Mouse (Mus musculus) embryonic facial prominence, embryonic 10.5 days (tissue): ENCODE results near the gene Slc43a2. TPM values are rescaled to one million over a fixed set of nuclear protein-coding genes. Genes with fewer than 3 reads are reported as not detected.
A peak's percentile ranks its signal among the peaks of the same experiment; 100 is the strongest.
"Not testable (repeated sequence)": the region's sequence is repeated elsewhere in the genome, so short reads cannot be mapped to it uniquely, and the experiment has no call there.

Source experiments
- DNase-seq: peaks from one replicate; pipeline ENCODE4 v3.0.0-alpha.2; 2017; ENCODE audit warnings: low spot score
- H3K27ac ChIP-seq: fragments of 300-500 bp; sonication (generic); replicated peaks from 2 replicates; pipeline ENCODE4 v1.5.1; 2016; ENCODE audit warnings: mild to moderate bottlenecking
- H3K27me3 ChIP-seq: fragments of 300-500 bp; sonication (generic); replicated peaks from 2 replicates; pipeline ENCODE4 v1.6.1; 2016; ENCODE audit warnings: low read depth, mild to moderate bottlenecking; ENCODE audit not compliant: poor library complexity, severe bottlenecking
- H3K36me3 ChIP-seq: fragments of 300-500 bp; sonication (generic); replicated peaks from 2 replicates; pipeline ENCODE4 v1.6.1; 2016; ENCODE audit warnings: mild to moderate bottlenecking, moderate library complexity
- H3K4me1 ChIP-seq: fragments of 300-500 bp; sonication (generic); 2 replicates; pipeline ENCODE4 v1.6.1; 2016
- H3K4me3 ChIP-seq: fragments of 300-500 bp; sonication (generic); 2 replicates; pipeline ENCODE4 v1.5.1; 2016; ENCODE audit warnings: mild to moderate bottlenecking, moderate library complexity
- H3K9me3 ChIP-seq: fragments of 300-500 bp; sonication (generic); 2 replicates; pipeline ENCODE4 v1.6.1; 2016; ENCODE audit warnings: mild to moderate bottlenecking
- WGBS: fragments of 180-500 bp; shearing (Covaris S2); methylation state at CpG from one replicate; pipeline ENCODE4 v1.1.7; 2016; 5-methylcytosine and 5-hydroxymethylcytosine counted together
- polyA plus RNA-seq: library from polyadenylated mRNA; unstranded; fragments of >200 nt; fragmentation: Nextera tagmentation; extraction: Ambion mirVana; gene quantifications from 2 replicates; pipeline ENCODE4 v1.2.1, GENCODE M21; 2016

Slc43a2 gene
- polyA plus RNA-seq, 1 experiment from 2014 or later = 5.6 TPM

DNA sequence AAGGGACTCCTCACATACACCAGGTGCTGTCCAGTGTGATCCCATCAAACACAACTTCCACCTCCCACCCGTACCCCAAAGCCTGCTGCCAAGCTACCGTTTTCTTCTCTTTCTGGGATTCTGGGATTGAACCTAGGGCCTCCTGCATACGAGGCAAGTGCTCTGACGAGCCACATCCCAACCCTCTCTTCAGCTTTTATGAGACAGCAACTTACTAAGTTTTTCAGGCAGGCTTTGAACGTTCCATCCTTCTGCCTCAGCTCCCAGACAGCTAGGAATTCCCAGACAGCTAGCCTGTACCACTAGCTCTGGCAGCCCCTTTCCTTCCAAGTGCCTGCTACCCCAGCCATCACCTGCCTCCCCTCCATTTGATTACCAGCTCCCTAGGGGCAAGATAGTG, 55.5 kb downstream of the Slc43a2 start:
- H3K27ac ChIP-seq = no peak overlapping the region
- WGBS = 78% methylated on average over 5 of the region's 5 CpGs
- H3K4me1 ChIP-seq = peaks cover 30% of the 10 kb centered on the region
- no peak for DNase-seq
- H3K36me3 ChIP-seq = peaks cover 13% of the 10 kb centered on the region
- no peak overlapping the region for H3K4me3 ChIP-seq
- no peaks in the 10 kb centered on the region for H3K9me3 ChIP-seq
- no peaks in the 10 kb centered on the region for H3K27me3 ChIP-seq

DNA sequence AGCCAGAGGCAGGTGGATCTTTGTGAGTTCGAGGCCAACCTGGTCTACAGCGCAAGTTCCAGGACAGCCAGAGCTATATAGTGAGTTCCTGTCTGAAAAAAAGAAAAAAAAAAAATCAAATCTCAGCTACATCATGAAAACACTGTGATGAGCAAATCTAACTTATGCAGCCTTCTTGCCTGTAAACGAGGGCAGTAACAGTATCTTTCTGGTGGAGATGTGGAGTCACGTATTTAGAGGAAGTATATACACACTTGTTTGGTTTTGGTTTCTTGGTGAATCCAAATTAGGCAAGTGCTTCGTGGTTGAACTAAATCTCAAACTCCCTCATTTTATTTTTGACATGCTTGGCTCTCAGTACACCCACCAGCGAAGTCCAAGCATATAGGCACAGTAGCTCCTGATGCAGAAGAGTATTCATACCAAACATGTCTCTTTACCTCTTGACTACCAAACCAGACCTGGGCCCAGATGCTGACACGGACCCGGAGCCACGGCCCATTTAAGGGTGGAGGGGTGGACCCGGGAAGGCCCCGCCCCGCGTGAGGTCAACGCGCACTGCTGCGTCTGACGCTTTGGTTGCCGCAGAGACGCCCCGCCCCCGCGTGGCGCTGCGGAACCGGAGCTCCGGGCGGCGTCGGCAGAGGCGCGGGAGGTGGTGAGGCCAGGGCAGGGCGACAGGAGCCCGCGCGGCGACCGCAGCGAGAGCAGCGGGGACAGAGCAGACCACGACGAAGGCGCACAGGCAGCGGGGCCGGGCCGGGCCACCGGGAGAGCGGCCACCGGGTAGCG, 56.2 kb downstream of the Slc43a2 start, which contains the start of gene Pitpna:
Pitpna (plus strand) TSS at position 605 of the 792 bp plus-strand sequence.
- Histone ChIP-seq H3K36me3 (peaks cover 21% of the 10 kb centered on the region), H3K4me3 (peak within 1 kb of the TSS; percentile 78), H3K4me1 (peaks cover 30% of the 10 kb centered on the region), H3K27ac (peak within 1 kb of the TSS; percentile 92), H3K9me3 (no peaks in the 10 kb centered on the region), H3K27me3 (no peaks in the 10 kb centered on the region)
- DNase-seq = peak; percentile 95
- 6% methylated on average over 49 of the region's 49 CpGs for WGBS

DNA sequence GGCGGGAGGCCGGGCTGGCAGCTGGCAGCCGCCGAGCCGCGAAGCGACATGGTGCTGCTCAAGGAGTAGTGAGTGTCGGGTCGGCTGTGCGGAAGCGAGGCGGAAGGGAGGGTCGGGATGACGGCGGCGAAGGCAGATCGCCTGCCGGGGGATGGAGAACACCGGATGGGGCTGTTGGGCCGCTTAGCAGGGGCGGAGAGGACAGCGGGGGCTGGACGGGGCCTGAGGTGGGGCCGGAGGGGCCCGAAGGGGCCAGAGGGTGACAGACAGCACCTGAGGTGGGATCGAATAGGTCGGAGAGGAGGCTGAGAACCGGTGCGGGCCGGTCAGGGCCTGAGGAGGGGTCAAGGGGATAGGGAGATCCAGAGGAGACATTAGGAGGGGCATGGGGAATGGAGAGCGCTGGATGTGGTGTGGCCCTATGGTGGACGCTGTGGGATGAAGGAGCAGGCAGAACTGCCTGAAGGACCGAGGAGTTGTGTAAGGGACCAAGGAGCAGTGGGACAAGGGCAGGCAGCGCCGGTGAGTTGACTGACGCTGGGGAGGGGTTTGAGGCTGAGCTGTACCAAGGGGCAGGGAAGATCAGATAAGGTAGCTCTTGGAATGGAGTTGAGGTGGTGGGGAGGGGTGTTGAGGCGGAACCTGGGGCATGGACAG, 56.9 kb downstream of the Slc43a2 start:
- Histone ChIP-seq H3K4me1 (peaks cover 30% of the 10 kb centered on the region), H3K4me3 (peak overlapping the region; percentile 78), H3K27ac (peak overlapping the region; percentile 92), H3K27me3 (no peaks in the 10 kb centered on the region), H3K36me3 (peaks cover 28% of the 10 kb centered on the region), H3K9me3 (no peaks in the 10 kb centered on the region)
- under 1% methylated on average over 37 of the region's 37 CpGs for WGBS
- DNase-seq = no peak

DNA sequence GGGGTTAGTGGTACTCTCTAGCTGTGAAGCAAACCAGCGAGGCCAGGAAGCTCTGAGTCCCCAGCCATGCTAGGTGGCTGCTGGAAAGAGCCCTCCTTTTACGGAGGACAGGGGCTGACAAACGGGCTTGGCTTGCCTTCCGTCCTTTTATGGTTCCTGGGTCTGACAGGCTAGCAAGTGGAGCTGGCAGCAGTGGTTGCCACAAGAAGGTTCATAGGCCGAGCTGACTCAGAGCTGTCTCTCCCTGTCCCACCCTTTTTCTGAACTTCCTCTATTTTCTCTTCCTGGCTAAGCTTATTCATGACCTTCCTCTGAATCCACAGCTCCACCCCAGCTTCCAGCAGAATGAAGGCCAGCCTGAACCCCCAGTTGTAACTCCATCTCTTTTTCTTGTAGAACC, 61.1 kb downstream of the Slc43a2 start:
- WGBS = 91% methylated on average over 5 of the region's 5 CpGs
- peaks cover 26% of the 10 kb centered on the region for H3K4me1 ChIP-seq
- no peak overlapping the region for H3K4me3 ChIP-seq
- H3K27me3 ChIP-seq = no peaks in the 10 kb centered on the region
- no peak overlapping the region for H3K27ac ChIP-seq
- no peaks in the 10 kb centered on the region for H3K9me3 ChIP-seq
- DNase-seq = no peak
- peaks cover 69% of the 10 kb centered on the region for H3K36me3 ChIP-seq

DNA sequence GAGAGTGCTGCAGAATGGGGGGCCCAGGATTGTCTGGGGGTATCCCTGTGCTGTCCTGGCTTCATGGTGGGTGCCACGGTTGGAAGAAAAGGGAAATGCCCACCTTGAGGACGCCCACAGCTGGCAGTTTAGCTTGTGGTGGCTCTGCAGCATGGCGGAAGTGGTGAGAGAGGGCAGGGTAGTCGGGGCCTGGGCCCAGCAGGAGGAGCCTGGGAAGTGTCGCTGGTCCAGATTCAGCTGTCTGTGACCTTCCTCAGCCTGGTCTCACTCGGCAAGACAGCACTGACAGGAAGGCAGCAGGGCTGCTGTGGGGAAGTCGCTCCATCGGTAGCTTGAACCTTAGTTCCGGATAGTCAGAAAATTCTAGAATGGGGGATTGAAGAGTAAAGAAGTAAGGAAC, 62.9 kb downstream of the Slc43a2 start:
- WGBS = 85% methylated on average over 9 of the region's 9 CpGs
- H3K4me1 ChIP-seq = peaks cover 8% of the 10 kb centered on the region
- no peaks in the 10 kb centered on the region for H3K9me3 ChIP-seq
- no peaks in the 10 kb centered on the region for H3K27me3 ChIP-seq
- no peak for DNase-seq
- H3K27ac ChIP-seq = no peak overlapping the region
- peaks cover 85% of the 10 kb centered on the region for H3K36me3 ChIP-seq
- no peak overlapping the region for H3K4me3 ChIP-seq

DNA sequence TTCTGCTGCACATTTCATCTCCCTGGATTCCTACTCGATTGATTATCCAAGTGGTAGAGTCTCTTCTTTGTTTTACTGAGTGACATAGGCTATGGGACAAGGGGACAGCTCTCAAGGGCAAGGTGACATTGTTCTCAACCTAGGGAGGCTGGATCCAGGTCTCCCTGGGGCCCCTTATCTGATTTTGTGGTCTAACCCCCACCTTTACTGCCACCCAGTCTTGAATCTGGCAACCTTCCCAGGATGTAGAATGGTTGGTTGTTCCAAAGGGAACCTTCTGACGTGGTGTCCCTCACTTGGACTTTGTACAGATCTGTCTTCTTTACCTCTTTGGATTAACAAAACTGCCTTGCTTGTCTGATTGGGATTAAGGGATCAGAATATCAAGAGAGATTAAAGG, 63.9 kb downstream of the Slc43a2 start:
- Histone ChIP-seq H3K27ac (no peak overlapping the region), H3K4me1 (no peaks in the 10 kb centered on the region), H3K4me3 (no peak overlapping the region), H3K36me3 (peaks cover 85% of the 10 kb centered on the region), H3K9me3 (no peaks in the 10 kb centered on the region), H3K27me3 (no peaks in the 10 kb centered on the region)
- DNase-seq = no peak
- WGBS = 80% methylated on average over 2 of the region's 2 CpGs

DNA sequence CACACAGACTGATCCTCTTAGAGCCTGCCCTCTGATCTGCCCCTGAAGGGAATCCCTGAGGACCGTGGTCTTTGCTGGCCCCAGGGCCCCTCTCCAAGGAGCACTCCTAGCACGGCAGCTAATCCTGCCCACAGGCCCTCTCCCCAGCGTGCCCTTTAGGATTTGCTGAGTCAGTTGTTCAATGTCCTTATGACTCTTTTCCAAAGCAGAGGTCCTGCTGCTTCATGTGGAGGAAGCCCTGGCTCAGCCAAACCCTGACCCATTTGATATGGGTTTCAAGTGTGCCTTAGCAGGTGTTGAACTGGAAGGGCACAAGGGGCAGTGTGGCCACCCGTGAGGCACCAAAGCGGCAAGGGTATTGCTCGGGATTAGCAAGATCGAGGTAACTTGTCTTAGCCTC, 64.3 kb downstream of the Slc43a2 start:
- H3K36me3 ChIP-seq = peaks cover 90% of the 10 kb centered on the region
- DNase-seq = no peak
- 71% methylated on average over 7 of the region's 7 CpGs for WGBS

DNA sequence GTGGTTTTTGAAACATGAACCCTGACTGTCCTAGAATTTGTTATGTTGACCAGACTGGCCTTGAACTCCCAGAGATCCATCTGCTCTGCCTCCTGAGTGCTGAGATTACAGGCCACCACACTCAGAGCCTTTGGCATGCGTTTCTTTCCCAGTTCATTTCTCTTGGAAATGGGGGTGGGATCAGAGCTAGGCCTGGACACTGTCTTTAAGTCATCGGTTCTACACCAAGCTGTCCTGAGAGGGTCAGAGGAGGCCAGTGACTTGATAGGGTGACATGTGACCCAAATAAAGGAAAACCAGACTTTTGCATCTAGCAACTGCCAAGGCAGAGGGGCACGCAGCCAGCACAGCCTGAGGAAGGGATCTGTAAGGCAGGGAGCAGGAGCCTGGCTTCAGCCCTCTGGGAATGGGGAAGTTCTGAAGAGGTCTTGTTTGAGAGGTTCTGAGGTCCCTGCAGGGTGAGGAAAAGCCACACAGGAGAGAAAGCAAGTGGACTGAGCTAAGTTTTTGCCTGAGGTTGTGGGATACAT, 65.3 kb downstream of the Slc43a2 start:
- Histone ChIP-seq H3K4me1 (no peaks in the 10 kb centered on the region), H3K4me3 (no peak overlapping the region), H3K27me3 (no peaks in the 10 kb centered on the region), H3K27ac (no peak overlapping the region), H3K36me3 (peaks cover 93% of the 10 kb centered on the region), H3K9me3 (no peaks in the 10 kb centered on the region)
- DNase-seq = no peak
- WGBS = 84% methylated on average over 3 of the region's 3 CpGs

More for the DNA sequence above, 64.3 kb downstream of the Slc43a2 start:
- Histone ChIP-seq H3K4me3 (no peak overlapping the region), H3K9me3 (no peaks in the 10 kb centered on the region), H3K27ac (no peak overlapping the region), H3K27me3 (no peaks in the 10 kb centered on the region), H3K4me1 (no peaks in the 10 kb centered on the region)

DNA sequence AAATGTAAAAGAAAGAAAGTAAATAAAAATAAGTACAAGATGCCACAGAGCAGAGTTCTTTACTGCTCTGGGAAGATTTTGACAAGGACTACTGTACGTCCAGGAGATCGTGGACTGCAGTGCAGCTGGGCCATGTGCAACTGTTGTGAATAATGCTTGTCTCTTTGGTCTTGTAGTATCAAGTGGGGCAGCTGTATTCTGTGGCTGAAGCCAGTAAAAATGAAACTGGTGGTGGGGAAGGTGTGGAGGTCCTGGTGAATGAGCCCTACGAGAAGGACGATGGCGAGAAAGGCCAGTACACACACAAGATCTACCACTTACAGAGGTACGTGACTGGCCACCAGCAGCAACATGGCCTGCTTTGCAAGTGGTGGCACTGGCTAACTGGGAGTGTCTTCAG, 66.5 kb downstream of the Slc43a2 start:
- DNase-seq = no peak
- Histone ChIP-seq H3K9me3 (no peaks in the 10 kb centered on the region), H3K4me3 (no peak overlapping the region), H3K4me1 (no peaks in the 10 kb centered on the region), H3K36me3 (peaks cover 93% of the 10 kb centered on the region), H3K27me3 (no peaks in the 10 kb centered on the region), H3K27ac (no peak overlapping the region)
- 95% methylated on average over 6 of the region's 6 CpGs for WGBS

DNA sequence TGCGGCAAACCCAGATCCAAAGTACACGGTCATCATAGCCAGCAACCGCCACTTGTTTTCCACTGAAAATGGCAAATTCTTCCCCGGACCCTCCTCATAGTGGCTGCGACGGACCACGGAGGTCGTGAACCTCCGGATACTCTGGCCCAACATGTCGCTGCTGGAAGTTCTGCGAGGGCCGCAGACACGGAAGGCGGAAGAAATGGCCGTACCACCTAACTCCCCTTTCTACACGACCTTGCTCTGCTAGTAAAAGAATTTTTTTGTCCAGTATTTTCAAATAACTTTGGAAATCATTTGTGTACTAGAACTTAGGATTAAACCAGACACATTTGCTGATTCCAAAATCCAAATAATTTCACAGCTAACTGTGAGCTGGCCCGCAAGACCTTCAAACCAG, 68.3 kb downstream of the Slc43a2 start:
- not testable (repeated sequence) for H3K4me3 ChIP-seq, H3K27ac ChIP-seq, H3K27me3 ChIP-seq, DNase-seq, H3K4me1 ChIP-seq, H3K9me3 ChIP-seq
- H3K36me3 ChIP-seq = peaks cover 87% of the 10 kb centered on the region
- 94% methylated on average over 17 of the region's 17 CpGs for WGBS

DNA sequence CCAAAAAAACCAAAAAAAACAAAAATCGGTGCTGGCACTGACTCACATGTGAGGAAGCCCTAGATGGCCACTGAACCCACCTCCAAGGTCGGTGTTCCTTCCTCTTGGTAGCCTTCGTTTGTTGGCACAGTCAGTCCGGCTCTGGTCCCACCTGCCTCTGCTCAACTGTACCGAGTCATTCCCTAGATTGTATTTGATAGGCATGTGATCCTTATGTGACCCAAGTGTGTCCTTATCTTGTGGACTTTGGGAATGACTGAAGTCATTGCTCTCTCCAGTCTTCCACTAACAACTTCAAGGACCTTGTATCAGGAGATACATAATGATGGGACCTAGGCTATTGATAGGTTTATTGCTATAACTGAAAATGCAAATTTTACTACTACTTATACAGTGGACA, 73.3 kb downstream of the Slc43a2 start:
- Histone ChIP-seq H3K36me3 (peaks cover 89% of the 10 kb centered on the region), H3K27ac (no peak overlapping the region), H3K27me3 (no peaks in the 10 kb centered on the region), H3K4me3 (no peak overlapping the region), H3K4me1 (no peaks in the 10 kb centered on the region), H3K9me3 (no peaks in the 10 kb centered on the region)
- 92% methylated on average over 5 of the region's 5 CpGs for WGBS
- no peak for DNase-seq

DNA sequence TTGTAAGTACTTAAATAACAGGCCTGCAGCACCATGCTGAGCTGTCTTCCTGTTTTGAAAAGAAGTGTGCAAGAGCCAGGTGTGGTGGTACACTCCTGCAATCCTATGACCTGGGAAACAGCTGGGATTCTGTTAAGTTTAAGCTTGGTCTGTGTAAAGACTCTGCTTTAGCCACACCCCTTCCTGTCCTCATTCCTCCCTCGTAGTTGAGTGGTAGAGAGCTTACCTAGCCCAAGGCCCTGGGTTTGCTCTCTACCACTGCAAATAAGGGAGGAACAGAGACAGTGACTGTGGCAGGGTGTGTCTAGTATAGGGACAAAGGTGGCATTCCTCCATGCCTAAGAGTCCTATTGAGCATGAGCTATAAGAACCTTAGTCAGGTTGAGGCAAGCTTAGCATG, 73.8 kb downstream of the Slc43a2 start:
- Histone ChIP-seq H3K27me3 (no peaks in the 10 kb centered on the region), H3K9me3 (no peaks in the 10 kb centered on the region), H3K27ac (no peak overlapping the region), H3K36me3 (peaks cover 89% of the 10 kb centered on the region), H3K4me3 (no peak overlapping the region), H3K4me1 (no peaks in the 10 kb centered on the region)
- 69% methylated on average over 1 of the region's 1 CpGs for WGBS
- DNase-seq = no peak

DNA sequence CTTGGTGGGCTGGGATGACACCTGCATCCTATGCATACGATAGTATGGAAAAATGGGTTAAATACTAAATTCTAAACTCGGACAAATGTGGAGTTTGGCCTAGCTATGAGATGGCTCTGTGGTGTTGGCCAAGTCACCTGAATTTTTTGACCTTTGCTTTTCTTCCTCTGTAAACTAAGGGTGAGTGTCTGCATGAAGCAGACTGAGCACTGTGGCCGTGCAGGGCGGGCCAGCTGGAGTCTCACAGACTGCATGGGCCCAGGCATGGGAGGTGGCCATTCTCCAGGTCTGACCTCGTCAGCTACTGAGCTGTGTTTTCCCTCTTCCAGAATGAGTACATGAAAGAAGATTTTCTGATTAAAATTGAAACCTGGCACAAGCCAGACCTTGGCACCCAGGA, 77.3 kb downstream of the Slc43a2 start:
- DNase-seq = no peak
- Histone ChIP-seq H3K9me3 (no peaks in the 10 kb centered on the region), H3K36me3 (peaks cover 90% of the 10 kb centered on the region), H3K4me3 (no peak overlapping the region), H3K27ac (no peak overlapping the region), H3K27me3 (no peaks in the 10 kb centered on the region), H3K4me1 (no peaks in the 10 kb centered on the region)
- 94% methylated on average over 5 of the region's 5 CpGs for WGBS
